Mouse (Mus musculus): ENCODE results near the gene Foxo3. TPM values are rescaled to one million over a fixed set of nuclear protein-coding genes. Genes with fewer than 3 reads are reported as not detected.

Gene Foxo3
- total RNA-seq, 2 experiments from 2014 or later, result 118 to 181 TPM

GRCm38 (mm10) chr10:42235321-42235720, 41.2 kb downstream of the Foxo3 start:
- ATAC-seq (replicated peaks; ENCODE audit: low FRiP score, poor library complexity, severe bottlenecking), result no peak

- no peak for ATAC-seq (replicated peaks; ENCODE audit: low FRiP score, poor library complexity, severe bottlenecking)
Measured at GRCm38 (mm10) chr10:42232977-42233376, 43.6 kb downstream of the Foxo3 start.

GRCm38 (mm10) chr10:42231847-42232246, 44.7 kb downstream of the Foxo3 start:
- ATAC-seq (replicated peaks; ENCODE audit: low FRiP score, poor library complexity, severe bottlenecking), result no peak

GRCm38 (mm10) chr10:42231100-42231541, 45.4 kb downstream of the Foxo3 start:
- ATAC-seq (replicated peaks; ENCODE audit: low FRiP score, poor library complexity, severe bottlenecking), result no peak

DNA sequence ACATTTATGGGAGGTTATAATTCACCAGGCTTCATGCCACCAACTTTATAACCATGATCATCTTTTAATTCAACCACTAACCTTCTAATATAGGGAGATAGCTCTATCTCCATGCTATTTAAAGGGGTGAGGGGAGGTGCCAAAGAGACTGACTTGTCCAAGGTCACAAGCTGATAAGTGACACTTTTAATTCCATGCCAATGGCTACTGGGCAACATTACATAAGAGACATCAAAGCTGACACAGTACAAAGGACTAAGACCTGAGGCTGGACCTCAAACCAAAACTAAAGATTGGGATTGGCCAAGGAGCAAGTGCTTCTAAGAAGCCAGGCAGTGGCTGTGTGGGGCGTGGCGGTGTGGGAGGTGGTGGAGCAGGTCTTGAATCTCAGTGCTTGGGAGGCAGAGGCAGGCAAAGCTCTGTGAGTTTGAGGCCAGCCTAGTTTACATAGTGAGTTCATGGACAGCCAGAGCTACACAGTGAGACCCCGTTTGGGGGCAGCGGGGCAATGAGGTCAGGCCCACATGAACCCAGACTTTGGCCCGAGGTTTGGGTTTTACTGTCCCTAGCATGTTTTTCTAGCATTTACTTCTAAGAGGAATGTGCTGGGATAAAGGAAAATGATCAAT, 46.0 kb downstream of the Foxo3 start:
- no peak for ATAC-seq (replicated peaks; ENCODE audit: low FRiP score, poor library complexity, severe bottlenecking)

DNA sequence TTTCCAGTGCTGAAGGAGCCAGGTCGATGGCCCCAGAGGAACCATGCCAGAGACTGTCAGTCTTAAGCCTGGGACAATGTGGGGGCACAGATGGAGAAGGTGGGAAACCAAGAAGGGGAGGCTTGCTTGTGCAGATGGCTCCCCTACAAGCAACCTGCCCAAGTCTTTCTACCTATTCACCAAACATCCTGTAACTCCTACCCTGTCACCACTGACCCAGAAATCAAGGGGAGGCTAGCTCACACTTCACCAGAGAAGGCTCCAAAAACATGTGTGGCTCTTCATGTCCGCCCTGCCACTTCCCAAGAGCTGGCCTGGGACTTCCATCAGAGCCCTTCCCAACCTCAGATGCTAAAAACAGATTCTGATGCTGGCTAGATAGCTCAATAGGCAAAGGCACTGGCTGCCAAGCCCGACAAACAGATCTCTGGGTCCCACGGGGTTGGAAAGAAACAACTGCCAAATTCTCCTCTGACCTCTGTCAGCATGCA, 48.8 kb downstream of the Foxo3 start:
- no peak for ATAC-seq (replicated peaks; ENCODE audit: low FRiP score, poor library complexity, severe bottlenecking)

DNA sequence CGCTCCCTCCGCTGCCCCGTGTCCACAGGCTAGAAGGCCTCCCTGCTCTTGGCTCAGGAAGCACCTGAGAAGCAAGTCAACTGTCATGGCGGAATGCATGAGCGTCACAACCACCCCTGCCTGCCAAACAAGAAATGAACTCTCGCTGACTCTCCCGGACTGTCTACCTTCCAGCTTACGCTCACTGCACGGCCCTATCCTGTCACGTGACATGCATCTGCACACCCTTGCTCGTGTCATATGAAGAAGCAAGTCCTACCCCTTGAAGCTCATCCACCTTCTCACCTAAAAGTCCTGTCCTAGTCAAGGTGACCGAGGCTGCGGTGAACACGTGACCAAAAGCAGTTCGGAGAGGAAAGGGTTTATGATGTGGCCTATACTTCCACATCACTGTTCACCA, 50.4 kb downstream of the Foxo3 start:
- ATAC-seq (replicated peaks; ENCODE audit: low FRiP score, poor library complexity, severe bottlenecking), result no peak

DNA sequence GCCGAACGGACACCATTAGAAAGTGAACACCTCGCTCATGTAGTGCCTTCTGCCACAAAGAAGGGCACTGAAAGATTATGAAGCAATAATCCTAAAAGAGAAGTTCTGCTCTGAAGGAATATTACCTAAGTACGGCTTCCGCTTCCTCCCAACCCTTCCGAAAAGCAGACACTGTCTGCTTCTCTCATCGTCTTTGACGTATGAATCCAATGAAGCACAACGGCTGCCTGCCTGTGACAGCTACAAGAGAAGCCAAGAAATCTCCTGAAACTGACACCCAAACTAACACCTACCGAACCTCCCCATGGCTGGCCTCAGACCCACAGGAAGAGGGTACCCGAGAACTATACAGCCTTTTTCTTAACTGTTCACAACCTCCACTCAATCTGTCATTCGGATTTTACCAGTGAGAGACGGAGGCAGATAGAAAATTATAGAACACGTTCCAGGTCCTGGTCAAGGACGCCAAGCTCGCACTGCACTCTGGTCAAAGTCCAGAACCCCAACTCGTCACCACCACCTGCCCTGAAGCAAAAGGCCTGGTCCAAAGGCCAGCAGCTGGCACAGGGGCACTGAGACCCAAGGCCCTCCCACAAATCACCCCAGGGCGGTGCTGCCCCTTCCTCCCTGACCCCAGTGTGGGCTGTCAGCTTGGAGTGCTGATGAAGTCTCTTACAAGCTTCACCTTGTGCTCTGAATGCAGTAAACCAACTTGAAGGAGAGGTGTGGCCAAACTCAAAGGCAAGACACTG, 51.2 kb downstream of the Foxo3 start:
- ATAC-seq (replicated peaks; ENCODE audit: low FRiP score, poor library complexity, severe bottlenecking), result no peak

DNA sequence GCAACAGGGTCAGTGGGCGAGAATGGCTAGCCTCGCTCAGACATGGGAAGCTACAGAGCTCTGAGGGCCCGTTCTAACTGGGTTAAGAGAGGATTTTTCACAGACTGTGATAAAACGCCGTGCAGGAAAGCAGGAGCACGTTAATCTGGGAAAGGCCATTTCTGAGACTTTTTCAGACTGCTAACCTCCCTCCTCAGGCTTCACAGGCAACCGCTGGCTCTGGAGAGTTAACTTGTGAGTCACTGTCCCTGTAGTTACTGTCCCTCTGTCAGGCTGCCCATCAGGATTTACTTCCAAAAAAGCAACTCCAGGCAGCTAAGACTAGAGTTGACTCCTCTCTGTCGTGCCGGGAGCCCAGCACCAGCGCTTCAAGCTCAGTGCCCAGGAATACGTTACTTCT, 54.6 kb downstream of the Foxo3 start:
- ATAC-seq (replicated peaks; ENCODE audit: low FRiP score, poor library complexity, severe bottlenecking), result no peak

DNA sequence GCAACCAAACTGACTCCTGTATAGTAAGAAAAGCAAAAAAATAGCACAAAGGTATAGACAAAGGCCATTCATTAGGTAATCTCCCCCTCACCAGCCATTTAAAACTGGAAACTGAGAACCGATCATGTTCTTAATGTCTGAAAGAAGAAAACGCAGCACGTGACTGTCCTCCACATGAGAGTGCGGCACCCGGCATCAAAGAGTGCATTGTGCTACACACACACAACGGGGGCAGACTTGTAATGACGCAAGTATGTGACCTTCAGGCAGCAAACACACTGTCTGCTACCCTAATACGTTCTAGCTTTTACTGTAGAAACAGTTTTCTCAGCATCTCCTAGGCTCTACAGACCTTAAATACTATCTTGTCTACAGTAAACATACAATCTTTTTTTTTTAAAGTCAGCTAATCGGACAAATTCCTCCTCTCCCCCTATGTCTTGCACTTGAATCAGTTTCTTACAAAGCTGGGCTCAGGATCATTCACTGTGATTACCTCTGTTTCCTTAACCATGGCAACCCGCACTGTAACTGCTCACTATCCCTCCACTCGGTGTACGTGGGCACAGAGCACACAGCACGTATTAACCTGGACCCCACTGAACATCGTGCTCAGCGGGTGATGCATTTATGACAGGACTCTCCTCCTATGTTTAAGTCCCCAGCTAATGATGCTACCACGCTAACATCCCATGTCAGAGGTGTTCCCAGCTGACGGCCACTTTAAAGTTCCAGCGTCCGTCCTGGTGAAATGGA, 55.2 kb downstream of the Foxo3 start:
- no peak for ATAC-seq (replicated peaks; ENCODE audit: low FRiP score, poor library complexity, severe bottlenecking)

DNA sequence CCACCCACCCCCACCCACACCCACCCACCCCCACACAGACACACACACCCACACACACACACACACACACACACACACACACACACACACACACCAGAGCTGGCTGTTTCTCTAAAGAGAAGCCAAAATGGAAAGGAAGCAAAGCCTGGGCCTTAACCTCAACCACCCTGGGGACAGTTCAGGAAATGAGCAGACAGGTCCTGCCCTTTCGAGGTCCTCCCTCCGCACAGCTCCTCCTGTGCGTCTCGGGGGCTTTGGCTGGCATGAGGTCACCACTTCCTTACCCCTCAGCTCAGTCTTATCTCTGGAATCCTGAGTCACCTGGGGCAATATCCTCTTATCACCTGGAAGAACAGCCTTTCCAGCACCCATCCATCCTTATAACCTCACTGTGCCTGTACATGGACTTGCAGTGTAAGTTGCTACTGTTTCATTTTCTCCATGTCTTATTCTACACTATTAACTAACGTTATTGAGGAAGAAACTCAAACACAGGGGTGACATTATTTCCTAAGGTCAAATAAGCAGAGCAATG, 56.1 kb downstream of the Foxo3 start:
- ATAC-seq (replicated peaks; ENCODE audit: low FRiP score, poor library complexity, severe bottlenecking), result no peak

DNA sequence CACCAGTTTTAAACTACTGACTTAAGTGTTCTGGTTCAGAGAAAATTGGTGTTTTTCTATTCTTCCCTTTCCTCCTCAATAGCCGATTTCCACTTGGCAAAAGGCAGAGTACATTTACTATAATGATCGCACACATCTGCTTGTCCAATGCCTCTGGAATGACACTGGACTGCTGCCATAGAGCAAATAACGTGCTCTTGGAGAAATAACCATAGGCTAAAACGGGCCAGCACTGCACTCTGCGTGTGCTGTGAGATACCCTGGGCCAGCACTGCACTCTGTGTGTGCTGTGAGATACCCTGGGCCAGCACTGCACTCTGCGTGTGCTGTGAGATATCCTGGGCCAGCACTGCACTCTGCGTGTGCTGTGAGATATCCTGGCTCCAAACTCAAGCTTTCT, 65.1 kb downstream of the Foxo3 start:
- no peak for ATAC-seq (replicated peaks; ENCODE audit: low FRiP score, poor library complexity, severe bottlenecking)

DNA sequence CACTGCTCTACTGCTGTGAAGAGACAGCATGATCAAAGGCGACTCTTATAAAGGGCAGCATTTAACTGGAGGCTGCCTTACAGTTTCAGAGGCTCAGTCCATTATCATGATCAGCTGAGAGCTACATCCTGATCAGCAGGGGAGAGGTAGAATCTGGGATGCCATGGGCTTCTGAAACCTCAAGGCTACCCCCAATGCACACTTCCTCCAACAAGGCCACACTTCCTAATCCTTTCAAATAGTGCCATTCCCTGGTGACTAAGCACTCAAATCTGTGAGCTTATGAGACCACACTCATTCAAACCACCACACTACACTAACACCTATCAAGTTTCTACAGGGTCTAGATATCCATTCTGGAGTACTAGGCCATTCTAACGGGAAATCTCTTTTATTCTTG, 65.9 kb downstream of the Foxo3 start:
- no peak for ATAC-seq (replicated peaks; ENCODE audit: low FRiP score, poor library complexity, severe bottlenecking)

GRCm38 (mm10) chr10:42209809-42210208, 66.7 kb downstream of the Foxo3 start:
- no peak for ATAC-seq (replicated peaks; ENCODE audit: low FRiP score, poor library complexity, severe bottlenecking)

DNA sequence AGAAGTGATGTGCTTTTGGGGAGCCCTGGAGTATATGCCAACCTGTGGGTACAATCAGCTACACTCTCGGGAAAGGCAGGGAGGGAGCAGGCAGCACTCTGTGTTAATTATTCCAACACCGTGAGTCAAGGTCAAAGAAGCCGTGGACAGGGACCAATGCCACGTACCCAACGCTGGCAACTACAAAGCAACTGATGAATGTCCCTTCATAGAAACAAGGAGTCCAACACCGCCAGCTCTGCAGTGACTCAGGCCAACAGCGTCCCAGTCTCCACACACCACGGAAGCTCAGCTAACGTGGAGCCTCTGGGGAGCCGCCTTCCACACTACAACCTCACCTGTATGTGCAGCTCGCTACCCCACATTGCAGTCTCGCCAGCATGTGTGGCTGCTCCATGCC, 68.9 kb downstream of the Foxo3 start:
- ATAC-seq (replicated peaks; ENCODE audit: low FRiP score, poor library complexity, severe bottlenecking), result no peak

- no peak for ATAC-seq (replicated peaks; ENCODE audit: low FRiP score, poor library complexity, severe bottlenecking)
Measured at GRCm38 (mm10) chr10:42204768-42205412, 71.7 kb downstream of the Foxo3 start.

GRCm38 (mm10) chr10:42203321-42204155, 73.0 kb downstream of the Foxo3 start:
- ATAC-seq (replicated peaks; ENCODE audit: low FRiP score, poor library complexity, severe bottlenecking), result no peak

DNA sequence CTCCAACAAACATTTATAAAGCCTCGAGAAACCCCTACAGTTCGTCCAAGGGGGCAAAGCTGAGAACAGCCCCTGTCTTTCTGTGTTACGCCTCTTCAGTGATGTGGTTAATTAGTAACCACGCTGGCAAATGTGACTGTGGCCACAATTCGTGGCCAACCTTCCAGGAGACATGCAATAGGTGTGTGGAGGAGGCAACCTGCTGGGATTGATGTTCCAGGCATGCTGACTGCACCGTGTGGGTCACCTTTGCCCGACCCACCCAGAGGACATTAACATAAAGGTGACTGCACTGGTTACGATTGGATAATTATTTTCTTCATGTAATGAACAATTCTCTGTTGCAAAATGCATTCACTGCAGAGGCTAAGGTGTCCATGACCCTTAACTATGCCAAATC, 74.0 kb downstream of the Foxo3 start:
- no peak for ATAC-seq (replicated peaks; ENCODE audit: low FRiP score, poor library complexity, severe bottlenecking)

- ATAC-seq (replicated peaks; ENCODE audit: low FRiP score, poor library complexity, severe bottlenecking), result no peak
Measured at GRCm38 (mm10) chr10:42199472-42199871, 77.1 kb downstream of the Foxo3 start.

Measured in erythroid progenitor cell, adult 5-6 weeks (primary cell).